Mouse (Mus musculus): ENCODE measurements at regions not wholly inside any gene's neighbourhood (a gene's known extent, or its start where the extent isn't known, plus 50 kb on each side); places are given as distances from the start of the nearest gene placed in this dataset.

- Histone ChIP-seq H3K4me3 (ENCODE audit: insufficient read depth, low read length) (no peak overlapping the region), H3K4me1 (ENCODE audit: control insufficient read depth, insufficient read depth, low read length) (no peaks in the 10 kb centered on the region), H3K27ac (ENCODE audit: insufficient read depth, low read depth, low read length) (no peak overlapping the region)
- TF ChIP-seq POLR2A (IDR thresholded peaks at IDR 0.05; ENCODE audit: borderline replicate concordance, low read depth, low read length) (no peak), CTCF (IDR thresholded peaks at IDR 0.05; ENCODE audit: low read depth, low read length) (no peak)
These were observed 71.1 kb upstream of the Npas2 start for GRCm38 (mm10) chr1:39122316-39123015.

GRCm38 (mm10) chr1:39123081-39123812, 70.3 kb upstream of the Npas2 start:
- Histone ChIP-seq H3K27ac (ENCODE audit: insufficient read depth, low read depth, low read length) (no peak overlapping the region), H3K4me1 (ENCODE audit: control insufficient read depth, insufficient read depth, low read length) (no peaks in the 10 kb centered on the region), H3K4me3 (ENCODE audit: insufficient read depth, low read length) (no peak overlapping the region)
- TF ChIP-seq CTCF (IDR thresholded peaks at IDR 0.05; ENCODE audit: low read depth, low read length) (no peak), POLR2A (IDR thresholded peaks at IDR 0.05; ENCODE audit: borderline replicate concordance, low read depth, low read length) (no peak)

DNA sequence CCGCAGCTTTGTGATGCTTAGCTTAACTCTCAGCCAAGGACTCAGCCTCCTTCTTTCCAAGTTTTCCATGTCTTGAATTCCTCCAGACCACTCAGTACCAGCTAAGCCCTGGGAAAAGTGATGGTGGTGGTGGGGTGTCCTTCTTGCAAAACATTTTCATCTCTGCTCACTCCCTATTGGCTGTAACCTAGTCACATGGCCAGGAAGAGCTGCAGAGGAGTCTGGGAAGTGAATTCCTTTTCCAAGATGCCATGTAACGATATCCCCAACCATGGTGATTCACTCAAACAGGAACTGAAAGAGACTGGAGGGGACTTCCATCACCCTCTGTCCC, 69.8 kb upstream of the Npas2 start:
- Histone ChIP-seq H3K27ac (ENCODE audit: insufficient read depth, low read depth, low read length) (no peak overlapping the region), H3K4me1 (ENCODE audit: control insufficient read depth, insufficient read depth, low read length) (no peaks in the 10 kb centered on the region), H3K4me3 (ENCODE audit: insufficient read depth, low read length) (no peak overlapping the region)
- TF ChIP-seq CTCF (IDR thresholded peaks at IDR 0.05; ENCODE audit: low read depth, low read length) (no peak), POLR2A (IDR thresholded peaks at IDR 0.05; ENCODE audit: borderline replicate concordance, low read depth, low read length) (no peak)

DNA sequence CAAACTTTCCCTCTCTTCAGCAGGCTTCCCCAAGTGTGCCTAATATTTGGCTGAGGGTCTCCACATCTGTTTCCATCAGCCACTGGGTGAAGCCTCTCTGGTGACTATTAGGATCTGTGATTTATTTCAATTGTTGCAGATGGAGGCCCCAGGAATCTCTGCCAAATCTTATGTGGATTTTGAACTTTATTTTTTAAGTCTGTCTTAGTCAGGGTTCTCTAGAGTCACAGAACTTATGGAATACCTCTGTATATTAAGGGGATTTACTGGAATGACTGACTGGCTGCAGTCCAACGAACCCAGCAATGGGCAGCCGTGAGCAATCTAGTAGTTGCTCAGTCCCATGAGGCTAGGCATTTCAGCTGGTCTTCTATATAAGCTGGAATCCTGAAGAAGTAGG, 59.0 kb upstream of the Npas2 start:
- Histone ChIP-seq H3K4me3 (ENCODE audit: insufficient read depth, low read length) (no peak overlapping the region), H3K4me1 (ENCODE audit: control insufficient read depth, insufficient read depth, low read length) (no peaks in the 10 kb centered on the region), H3K27ac (ENCODE audit: insufficient read depth, low read depth, low read length) (no peak overlapping the region)
- TF ChIP-seq CTCF (IDR thresholded peaks at IDR 0.05; ENCODE audit: low read depth, low read length): no peak
- no peak for TF ChIP-seq POLR2A (IDR thresholded peaks at IDR 0.05; ENCODE audit: borderline replicate concordance, low read depth, low read length)

- H3K4me1 ChIP-seq (ENCODE audit: control insufficient read depth, insufficient read depth, low read length): peaks cover 8% of the 10 kb centered on the region
- TF ChIP-seq CTCF (IDR thresholded peaks at IDR 0.05; ENCODE audit: low read depth, low read length): no peak
- TF ChIP-seq POLR2A (IDR thresholded peaks at IDR 0.05; ENCODE audit: borderline replicate concordance, low read depth, low read length): no peak
- no peak overlapping the region for H3K27ac ChIP-seq (ENCODE audit: insufficient read depth, low read depth, low read length)
- no peak overlapping the region for H3K4me3 ChIP-seq (ENCODE audit: insufficient read depth, low read length)
These were observed 50.5 kb upstream of the Npas2 start for GRCm38 (mm10) chr1:39143054-39143453.

- no peak overlapping the region for H3K27ac ChIP-seq (ENCODE audit: insufficient read depth, low read depth, low read length)
- TF ChIP-seq POLR2A (IDR thresholded peaks at IDR 0.05; ENCODE audit: borderline replicate concordance, low read depth, low read length) (no peak), CTCF (IDR thresholded peaks at IDR 0.05; ENCODE audit: low read depth, low read length) (no peak)
- H3K4me1 ChIP-seq (ENCODE audit: control insufficient read depth, insufficient read depth, low read length): peaks cover 8% of the 10 kb centered on the region
- H3K4me3 ChIP-seq (ENCODE audit: insufficient read depth, low read length): no peak overlapping the region
These were observed 49.9 kb upstream of the Npas2 start for GRCm38 (mm10) chr1:39143626-39144025.

All from bone marrow macrophage, adult 2 months (primary cell).